Mouse (Mus musculus): ENCODE measurements around the gene Hist1h2ad.
"Not testable (repeated sequence)": the region's sequence is repeated elsewhere in the genome, so short reads cannot be mapped to it uniquely, and the experiment has no call there.

Hist1h2ad gene

GRCm38 (mm10) chr13:23611638-23612037 lies 37.5 kb downstream of the Hist1h2ad start:
- in situ Hi-C loops (cut with MboI, MseI) = no loop called here

- in situ Hi-C loops (cut with MboI, MseI) = no loop called here
These were observed 46.0 kb downstream of the Hist1h2ad start for GRCm38 (mm10) chr13:23620056-23620732.

- in situ Hi-C loops (cut with MboI, MseI) = no loop called here
These were observed 46.8 kb downstream of the Hist1h2ad start, which contains the start of gene Hist1h2be for GRCm38 (mm10) chr13:23620733-23621531. Gene Hist1h2be, minus strand, starts transcription at chr13:23621124.

DNA sequence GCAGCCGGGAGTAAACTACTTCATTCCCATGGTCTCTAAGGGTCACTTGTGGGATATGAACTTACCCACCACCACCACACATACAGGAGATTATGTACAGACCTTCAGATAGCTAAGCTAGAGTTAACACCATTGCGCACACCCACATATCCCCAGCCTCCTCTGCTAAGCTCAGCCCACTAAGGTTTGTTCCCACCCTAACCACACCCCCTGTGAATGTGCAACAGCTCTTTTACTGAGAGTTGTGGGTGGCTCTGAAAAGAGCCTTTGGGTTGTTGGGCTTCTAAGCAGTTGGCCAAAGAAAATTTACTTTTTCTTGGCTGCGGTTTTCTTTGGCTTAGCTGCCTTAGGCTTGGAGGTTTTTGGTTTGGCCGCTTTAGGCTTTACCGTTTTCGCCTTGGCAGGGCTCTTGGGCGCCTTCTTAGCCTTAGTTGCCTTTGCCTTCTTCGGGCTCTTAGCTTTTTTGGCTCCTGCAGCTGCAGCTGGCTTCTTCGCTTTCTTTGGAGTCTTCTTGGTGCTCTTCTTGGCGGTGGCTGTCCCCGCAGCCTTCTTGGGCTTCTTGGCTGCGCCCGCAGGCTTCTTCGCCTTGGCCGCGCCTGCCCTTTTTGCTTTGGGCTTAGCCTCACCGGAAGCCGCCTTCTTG lies 47.5 kb downstream of the Hist1h2ad start:
- in situ Hi-C loops (cut with MboI, MseI) = no loop called here

- in situ Hi-C loops (cut with MboI, MseI) = not testable (repeated sequence)
These were observed 48.0 kb downstream of the Hist1h2ad start, which contains the start of gene Hist1h1e for GRCm38 (mm10) chr13:23622175-23622671. Gene Hist1h1e, minus strand, starts transcription at chr13:23622558.

- in situ Hi-C loops (cut with MboI, MseI) = no loop called here
These were observed 48.8 kb downstream of the Hist1h2ad start for GRCm38 (mm10) chr13:23622861-23623450.
